Mouse (Mus musculus) myocyte (in vitro differentiated cells): ENCODE measurements around the gene Rnf169. TPM values are rescaled to one million over a fixed set of nuclear protein-coding genes. Genes with fewer than 3 reads are reported as not detected.
A peak's percentile ranks its signal among the peaks of the same experiment; 100 is the strongest.

Experiments
- H3K27me3 ChIP-seq: one replicate; pipeline ENCODE4 v1.6.1; 2011; ENCODE audit not compliant: control insufficient read depth, insufficient read depth, insufficient read length
- H3K36me3 ChIP-seq: one replicate; pipeline ENCODE4 v1.6.1; 2011; ENCODE audit not compliant: control insufficient read depth, insufficient read depth
- H3K4me2 ChIP-seq: one replicate; pipeline ENCODE4 v1.6.1; 2011; ENCODE audit warnings: low read depth, control low read depth
- H3K4me3 ChIP-seq: one replicate; pipeline ENCODE4 v1.5.1; 2011; ENCODE audit warnings: mild to moderate bottlenecking, control low read depth, moderate library complexity
- H3K79me2 ChIP-seq: one replicate; pipeline ENCODE4 v1.6.1; 2011; ENCODE audit not compliant: control insufficient read depth, insufficient read depth
- H3ac ChIP-seq: one replicate; pipeline ENCODE4 v1.6.1; 2011; ENCODE audit not compliant: control insufficient read depth, insufficient read length
- CEBPB ChIP-seq: IDR thresholded peaks from 2 replicates; pipeline ENCODE4 v1.6.1; 2011; ENCODE audit warnings: mild to moderate bottlenecking, moderate library complexity; ENCODE audit not compliant: poor library complexity, insufficient read depth, severe bottlenecking
- E2F4 ChIP-seq: IDR thresholded peaks from one replicate; pipeline ENCODE4 v1.6.1; 2011; ENCODE audit warnings: mild to moderate bottlenecking, control low read depth, moderate library complexity; ENCODE audit not compliant: insufficient read depth
- MAX ChIP-seq: IDR thresholded peaks from one replicate; pipeline ENCODE4 v1.6.1; 2011; ENCODE audit warnings: low read depth, mild to moderate bottlenecking, control low read depth
- MYOD1 ChIP-seq, 3 experiments: IDR thresholded peaks; one replicate each; pipeline ENCODE4 v1.6.1; 2011; ENCODE audit warnings: control low read depth in 2 of 3, low read depth in 2 of 3, mild to moderate bottlenecking in 2 of 3, moderate library complexity in 1 of 3; ENCODE audit not compliant: insufficient read length in 2 of 3, control insufficient read depth in 1 of 3
- MYOG ChIP-seq, 3 experiments: IDR thresholded peaks; one replicate each; pipeline ENCODE4 v1.6.1; 2011; ENCODE audit warnings: control low read depth in 2 of 3, low read depth in 2 of 3, mild to moderate bottlenecking in 2 of 3; ENCODE audit not compliant: insufficient read length in 2 of 3, control insufficient read depth in 1 of 3, insufficient read depth in 1 of 3
- POLR2A ChIP-seq: IDR thresholded peaks from one replicate; pipeline ENCODE4 v1.6.1; 2011; ENCODE audit warnings: low read depth, mild to moderate bottlenecking, control low read depth, moderate library complexity; ENCODE audit not compliant: insufficient read length
- POLR2AphosphoS2 ChIP-seq: IDR thresholded peaks from one replicate; pipeline ENCODE4 v1.6.1; 2011; ENCODE audit warnings: low read depth, control low read depth; ENCODE audit not compliant: insufficient read length
- REST ChIP-seq: IDR thresholded peaks from one replicate; pipeline ENCODE4 v1.6.1; 2011; ENCODE audit warnings: mild to moderate bottlenecking, control low read depth, moderate library complexity; ENCODE audit not compliant: insufficient read depth, insufficient read length
- SRF ChIP-seq: IDR thresholded peaks from one replicate; pipeline ENCODE4 v1.6.1; 2011; ENCODE audit warnings: low read depth; ENCODE audit not compliant: control insufficient read depth, insufficient read length
- TCF12 ChIP-seq: IDR thresholded peaks from one replicate; pipeline ENCODE4 v1.6.1; 2011; ENCODE audit warnings: mild to moderate bottlenecking, control low read depth; ENCODE audit not compliant: poor library complexity, insufficient read depth, severe bottlenecking
- TCF3 ChIP-seq: IDR thresholded peaks from one replicate; pipeline ENCODE4 v1.6.1; 2011; ENCODE audit warnings: low read depth, control low read depth; ENCODE audit not compliant: insufficient read length
- USF1 ChIP-seq: IDR thresholded peaks from one replicate; pipeline ENCODE4 v1.6.1; 2011; ENCODE audit warnings: low read depth, mild to moderate bottlenecking, control low read depth, moderate library complexity
- polyA plus RNA-seq: library from polyadenylated mRNA; unstranded; fragments of >200 nt; fragmentation: generic; extraction: Trizol; gene quantifications from one replicate; pipeline ENCODE4 v1.2.1, GENCODE M21; 2012; ENCODE audit warnings: missing spikeins

The Rnf169 gene
- polyA plus RNA-seq, 1 experiment: 3.0 TPM

DNA sequence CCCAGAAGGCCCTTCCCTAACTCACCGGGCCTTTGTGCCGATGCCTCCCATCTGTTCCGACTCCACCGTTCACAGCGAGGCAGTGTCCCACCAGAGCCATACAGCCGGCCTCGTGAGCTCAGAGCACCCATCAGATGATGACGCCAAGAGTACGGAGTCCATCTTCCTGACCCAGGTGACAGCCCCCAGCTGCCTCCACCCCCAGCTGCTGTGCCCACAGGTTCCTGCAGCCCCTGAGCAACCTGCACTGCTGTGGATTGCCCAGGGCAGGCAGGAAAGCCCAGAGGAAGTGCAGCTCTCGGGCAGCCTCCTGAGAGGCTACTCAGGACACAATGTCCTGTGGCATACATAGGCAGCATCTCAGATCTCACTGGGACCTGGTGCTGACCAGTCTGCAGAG, 65.9 kb downstream of the Rnf169 start:
- Histone ChIP-seq H3ac (no peak overlapping the region), H3K4me2 (no peak overlapping the region), H3K36me3 (no peaks in the 10 kb centered on the region), H3K4me3 (no peak overlapping the region), H3K27me3 (peaks cover 30% of the 10 kb centered on the region), H3K79me2 (no peaks in the 10 kb centered on the region)
- TF ChIP-seq REST (no peak), CEBPB (no peak), TCF12 (no peak), POLR2A (no peak), SRF (no peak), MYOD1 (IDR thresholded peaks at IDR 0.05; ENCODE audit: control insufficient read depth in 1 of 3, insufficient read length in 2 of 3, low read depth in 2 of 3) (no peak), USF1 (no peak), MAX (no peak), TCF3 (no peak), MYOG (IDR thresholded peaks at IDR 0.05; ENCODE audit: control insufficient read depth in 1 of 3, insufficient read depth in 1 of 3, insufficient read length in 2 of 3, low read depth in 2 of 3) (no peak), POLR2AphosphoS2 (no peak), E2F4 (no peak)

- Histone ChIP-seq H3K36me3 (no peaks in the 10 kb centered on the region), H3K79me2 (no peaks in the 10 kb centered on the region), H3K4me3 (no peak overlapping the region), H3K4me2 (no peak overlapping the region), H3ac (no peak overlapping the region), H3K27me3 (peaks cover 15% of the 10 kb centered on the region)
- TF ChIP-seq TCF3 (peak; percentile 89), MYOD1 (IDR thresholded peaks at IDR 0.05; ENCODE audit: control insufficient read depth in 1 of 3, insufficient read length in 2 of 3, low read depth in 2 of 3) (peak in 2 of 3 experiments; percentile 86 to 90), POLR2AphosphoS2 (no peak), TCF12 (peak; percentile 38), MYOG (IDR thresholded peaks at IDR 0.05; ENCODE audit: control insufficient read depth in 1 of 3, insufficient read depth in 1 of 3, insufficient read length in 2 of 3, low read depth in 2 of 3) (peak; percentile 53 to 91 (median 78))
Measured at GRCm38 (mm10) chr7:99911038-99911437, 69.2 kb downstream of the Rnf169 start.

DNA sequence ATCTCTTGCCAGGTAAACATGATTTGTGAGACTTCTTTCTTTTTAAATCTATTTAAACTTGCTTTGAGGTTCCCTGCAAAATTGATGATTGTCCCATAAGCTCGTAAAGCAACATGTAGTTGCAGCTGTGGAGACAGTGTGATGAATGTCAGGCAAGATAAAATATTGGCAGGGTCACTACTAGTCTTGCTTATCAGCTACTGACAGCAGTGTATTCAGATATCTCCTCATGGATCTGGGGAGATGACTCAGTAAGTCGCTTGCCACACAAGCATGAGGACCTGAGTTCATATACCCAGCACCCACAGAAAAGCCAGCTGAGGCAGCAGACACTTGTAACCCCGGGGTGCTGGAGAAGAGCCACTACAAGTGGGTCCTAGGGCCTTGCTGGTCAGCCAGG, 72.8 kb downstream of the Rnf169 start:
- Histone ChIP-seq H3K27me3 (peaks cover 15% of the 10 kb centered on the region), H3K79me2 (no peaks in the 10 kb centered on the region), H3K36me3 (no peaks in the 10 kb centered on the region), H3K4me3 (no peak overlapping the region), H3ac (no peak overlapping the region), H3K4me2 (no peak overlapping the region)
- no peak for TF ChIP-seq E2F4
- TF ChIP-seq CEBPB: no peak
- no peak for TF ChIP-seq MYOD1 (IDR thresholded peaks at IDR 0.05; ENCODE audit: control insufficient read depth in 1 of 3, insufficient read length in 2 of 3, low read depth in 2 of 3)
- no peak for TF ChIP-seq TCF3
- no peak for TF ChIP-seq MYOG (IDR thresholded peaks at IDR 0.05; ENCODE audit: control insufficient read depth in 1 of 3, insufficient read depth in 1 of 3, insufficient read length in 2 of 3, low read depth in 2 of 3)
- TF ChIP-seq POLR2A: no peak
- no peak for TF ChIP-seq USF1
- TF ChIP-seq TCF12: no peak
- TF ChIP-seq MAX: no peak
- no peak for TF ChIP-seq POLR2AphosphoS2

DNA sequence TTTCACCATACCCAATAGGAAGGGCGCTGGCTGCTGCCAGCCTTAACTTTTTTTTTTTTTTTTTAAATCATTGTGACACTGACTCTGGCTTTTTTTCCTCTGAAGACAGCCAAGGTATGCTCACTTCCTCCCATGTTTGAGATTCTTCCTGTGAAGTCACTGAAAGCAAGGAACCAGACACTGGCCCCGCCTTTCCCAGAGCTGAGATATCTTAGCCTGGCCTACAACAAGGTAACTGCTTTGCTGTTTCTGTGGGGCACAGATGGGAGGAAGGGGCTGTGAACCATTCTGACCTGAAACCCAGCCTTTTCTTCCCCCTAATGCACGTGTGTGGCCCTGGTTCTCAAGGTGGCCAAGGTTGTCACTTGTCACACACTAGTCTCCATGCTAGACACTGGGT, 73.9 kb downstream of the Rnf169 start:
- no peak overlapping the region for H3K4me2 ChIP-seq
- H3K4me3 ChIP-seq: no peak overlapping the region
- H3ac ChIP-seq: no peak overlapping the region
- H3K27me3 ChIP-seq: peaks cover 23% of the 10 kb centered on the region
- H3K79me2 ChIP-seq: no peaks in the 10 kb centered on the region
- no peaks in the 10 kb centered on the region for H3K36me3 ChIP-seq
- TF ChIP-seq E2F4 (no peak), CEBPB (no peak), REST (no peak), POLR2AphosphoS2 (no peak), POLR2A (no peak)

GRCm38 (mm10) chr7:99904421-99905005, 75.7 kb downstream of the Rnf169 start:
- Histone ChIP-seq H3K4me3 (no peak overlapping the region), H3K4me2 (no peak overlapping the region), H3K27me3 (peaks cover 28% of the 10 kb centered on the region), H3K36me3 (no peaks in the 10 kb centered on the region), H3ac (no peak overlapping the region), H3K79me2 (no peaks in the 10 kb centered on the region)
- TF ChIP-seq MYOG (IDR thresholded peaks at IDR 0.05; ENCODE audit: control insufficient read depth in 1 of 3, insufficient read depth in 1 of 3, insufficient read length in 2 of 3, low read depth in 2 of 3) (peak in 1 of 3 experiments; percentile 77), USF1 (no peak), MYOD1 (IDR thresholded peaks at IDR 0.05; ENCODE audit: control insufficient read depth in 1 of 3, insufficient read length in 2 of 3, low read depth in 2 of 3) (peak in 1 of 3 experiments; percentile 60), POLR2A (no peak)
